ENCODE assay signal across 19 mouse cellular contexts in genomic region chr1:125694338-125694737, GRCm38 (mm10). TPM values are rescaled to one million over a fixed set of nuclear protein-coding genes. Genes with fewer than 3 reads are reported as not detected.
A peak's percentile ranks its signal among the peaks of the same experiment; 100 is the strongest.
DNase-seq lines count a peak whose midpoint lies in the region; ATAC-seq and TF ChIP-seq lines count a peak whose summit lies in the region.
"Had no signal": no experiment of that assay in that cellular context is flagged by ENCODE, and none has a peak within 500 bp of the region (broad histone marks: within the 10 kb centered on the region; RNA-seq: fewer than 3 reads in every experiment).

No protein-coding gene starts in this region.

- H3K36me3 ChIP-seq in kidney, adult 2 months (ENCODE audit: control insufficient read depth, insufficient read depth, low read length) = no peaks in the 10 kb centered on the region
- H3K36me3 ChIP-seq in kidney, embryonic 15.5 days = no peaks in the 10 kb centered on the region
- H3K36me3 ChIP-seq in liver, embryonic 15.5 days (replicated peaks) = no peaks in the 10 kb centered on the region
- no peaks in the 10 kb centered on the region for H3K36me3 ChIP-seq in forebrain, embryonic 11.5 days (ENCODE audit: control insufficient read depth, insufficient read depth, low read length)
- no peaks in the 10 kb centered on the region for H3K36me3 ChIP-seq in hindbrain, embryonic 12.5 days
- H3K36me3 ChIP-seq: heart, embryonic 12.5 days; hindbrain, embryonic 13.5 days; limb, embryonic 13.5 days; midbrain, embryonic 12.5 days had no signal

- no peak for TF ChIP-seq POLR2A in kidney, adult 2 months (IDR thresholded peaks at IDR 0.05; ENCODE audit: low read depth, low read length)

- no peak overlapping the region for H3K27ac ChIP-seq in kidney, adult 2 months (ENCODE audit: insufficient read depth, low read depth, low read length)
- H3K27ac ChIP-seq in kidney, embryonic 15.5 days = peak overlapping the region; percentile 51; the same call in 1 of the 2 replicates
- peak overlapping the region; percentile 55; the same call in 1 of the 2 replicates for H3K27ac ChIP-seq in liver, embryonic 15.5 days (replicated peaks)
- H3K27ac ChIP-seq in forebrain, embryonic 11.5 days (ENCODE audit: low read depth, low read length) = no peak overlapping the region
- H3K27ac ChIP-seq in hindbrain, embryonic 12.5 days = no peak overlapping the region
- H3K27ac ChIP-seq: hindbrain, embryonic 13.5 days; limb, embryonic 13.5 days; midbrain, embryonic 12.5 days had no signal

- H3K9me3 ChIP-seq in kidney, embryonic 15.5 days (replicated peaks) = no peaks in the 10 kb centered on the region
- no peaks in the 10 kb centered on the region for H3K9me3 ChIP-seq in liver, embryonic 15.5 days (replicated peaks)
- no peaks in the 10 kb centered on the region for H3K9me3 ChIP-seq in forebrain, embryonic 11.5 days (ENCODE audit: control insufficient read depth, low read length)
- no peaks in the 10 kb centered on the region for H3K9me3 ChIP-seq in hindbrain, embryonic 12.5 days (replicated peaks)
- H3K9me3 ChIP-seq: heart, embryonic 12.5 days; hindbrain, embryonic 13.5 days; limb, embryonic 13.5 days; midbrain, embryonic 12.5 days had no signal

- DNase-seq in kidney, adult 2 months = peak; percentile 27
- no peak for DNase-seq in kidney, postnatal 10 days
- DNase-seq in forebrain, embryonic 11.5 days (ENCODE audit: low spot score) = no peak
- DNase-seq in heart, adult 9 months (ENCODE audit: low spot score in 2 of 2) = no peak
- DNase-seq in cerebellum, postnatal 14 days = no peak
- DNase-seq: adrenal gland, postnatal 36 days; B cell, adult 2 months; cerebellum, postnatal 25 days; gastrocnemius, postnatal 36 days; right cerebral cortex, postnatal 4 days had no signal

- no peak overlapping the region for H3K9ac ChIP-seq in kidney, embryonic 15.5 days
- no peak overlapping the region for H3K9ac ChIP-seq in liver, embryonic 15.5 days
- no peak overlapping the region for H3K9ac ChIP-seq in forebrain, embryonic 11.5 days (ENCODE audit: low read length)
- H3K9ac ChIP-seq in hindbrain, embryonic 12.5 days = no peak overlapping the region
- H3K9ac ChIP-seq: heart, embryonic 12.5 days; hindbrain, embryonic 13.5 days; limb, embryonic 13.5 days; midbrain, embryonic 12.5 days had no signal

- WGBS in kidney, adult 2 months = 59% methylated on average over 5 of the region's 5 CpGs
- 71% methylated on average over 5 of the region's 5 CpGs for WGBS in kidney, embryonic 15.5 days
- 33% methylated on average over 5 of the region's 5 CpGs for WGBS in liver, embryonic 15.5 days (ENCODE audit: insufficient replicate concordance)
- WGBS in forebrain, embryonic 11.5 days = 82% methylated on average over 5 of the region's 5 CpGs
- 82% methylated on average over 5 of the region's 5 CpGs for WGBS in hindbrain, embryonic 12.5 days

- ATAC-seq in kidney, embryonic 15.5 days (replicated peaks; ENCODE audit: low FRiP score) = peak; percentile 60; the same call in 1 of the 2 replicates
- peak; percentile 84 for ATAC-seq in liver, embryonic 15.5 days (ENCODE audit: insufficient read depth)
- ATAC-seq in forebrain, embryonic 11.5 days (replicated peaks; ENCODE audit: low FRiP score) = no peak
- no peak for ATAC-seq in hindbrain, embryonic 12.5 days (ENCODE audit: low FRiP score)

- no peaks in the 10 kb centered on the region for H3K27me3 ChIP-seq in kidney, adult 2 months (replicated peaks; ENCODE audit: control insufficient read depth, insufficient read depth, low read length)
- H3K27me3 ChIP-seq in kidney, embryonic 15.5 days = no peaks in the 10 kb centered on the region
- no peaks in the 10 kb centered on the region for H3K27me3 ChIP-seq in liver, embryonic 15.5 days
- H3K27me3 ChIP-seq in forebrain, embryonic 11.5 days (ENCODE audit: control insufficient read depth, insufficient read depth, low read length) = no peaks in the 10 kb centered on the region
- H3K27me3 ChIP-seq in hindbrain, embryonic 12.5 days = no peaks in the 10 kb centered on the region
- H3K27me3 ChIP-seq: heart, embryonic 12.5 days; hindbrain, embryonic 13.5 days; limb, embryonic 13.5 days; midbrain, embryonic 12.5 days had no signal

- no peak overlapping the region for H3K4me3 ChIP-seq in kidney, adult 2 months (ENCODE audit: insufficient read depth, low read depth, low read length)
- H3K4me3 ChIP-seq in kidney, embryonic 15.5 days (replicated peaks) = no peak overlapping the region
- no peak overlapping the region for H3K4me3 ChIP-seq in liver, embryonic 15.5 days (replicated peaks)
- H3K4me3 ChIP-seq in forebrain, embryonic 11.5 days (ENCODE audit: low read depth, low read length) = no peak overlapping the region
- no peak overlapping the region for H3K4me3 ChIP-seq in hindbrain, embryonic 12.5 days
- H3K4me3 ChIP-seq: heart, embryonic 12.5 days; hindbrain, embryonic 13.5 days; limb, embryonic 13.5 days; midbrain, embryonic 12.5 days had no signal

- H3K4me2 ChIP-seq in kidney, embryonic 15.5 days = 0 out of 2 replicates have a peak overlapping the region, but pooled peaks have one; percentile 19
- H3K4me2 ChIP-seq in liver, embryonic 15.5 days = peak overlapping the region; percentile 23; the same call in 1 of the 2 replicates
- no peak overlapping the region for H3K4me2 ChIP-seq in forebrain, embryonic 11.5 days (ENCODE audit: low read depth, low read length, severe bottlenecking)
- no peak overlapping the region for H3K4me2 ChIP-seq in hindbrain, embryonic 12.5 days (replicated peaks)
- H3K4me2 ChIP-seq: heart, embryonic 12.5 days; hindbrain, embryonic 13.5 days; limb, embryonic 13.5 days; midbrain, embryonic 12.5 days had no signal

- no peaks in the 10 kb centered on the region for H3K4me1 ChIP-seq in kidney, adult 2 months (ENCODE audit: control insufficient read depth, insufficient read depth, low read length)
- H3K4me1 ChIP-seq in kidney, embryonic 15.5 days = no peaks in the 10 kb centered on the region
- no peaks in the 10 kb centered on the region for H3K4me1 ChIP-seq in liver, embryonic 15.5 days (replicated peaks)
- no peaks in the 10 kb centered on the region for H3K4me1 ChIP-seq in forebrain, embryonic 11.5 days (replicated peaks; ENCODE audit: control insufficient read depth, insufficient read depth, low read length)
- H3K4me1 ChIP-seq in hindbrain, embryonic 12.5 days = no peaks in the 10 kb centered on the region
- H3K4me1 ChIP-seq: heart, embryonic 12.5 days; hindbrain, embryonic 13.5 days; limb, embryonic 13.5 days; midbrain, embryonic 12.5 days had no signal

- TF ChIP-seq CTCF in kidney, adult 2 months (conservative IDR thresholded peaks at IDR 0.05; ENCODE audit: insufficient read depth, insufficient read length, low read depth, low read length) = no peak

RNA-seq across cellular contexts. Expression of gene Gpr39, which starts 17.5 kb away (rescaled TPM):
- polyA plus RNA-seq in kidney, adult 2 months (2012; rRNA removed) = 3.2 and 4.0 TPM in 2 replicates
- polyA plus RNA-seq in kidney, embryonic 15.5 days (2015; fragmentation: Nextera tagmentation; extraction: Ambion mirVana) = 3.6 TPM in 2 replicates
- 3.2 and 3.5 TPM in 2 replicates for polyA plus RNA-seq in liver, embryonic 15.5 days (2015; fragmentation: Nextera tagmentation; extraction: Ambion mirVana)
- polyA plus RNA-seq in forebrain, embryonic 11.5 days (2014; fragmentation: Nextera tagmentation; extraction: Ambion mirVana) = not detected in 2 replicates
- polyA plus RNA-seq in hindbrain, embryonic 12.5 days (2016; fragmentation: Nextera tagmentation; extraction: Ambion mirVana) = 0.09 TPM in 1 of 2 replicates, not detected in the other
- polyA plus RNA-seq: embryonic facial prominence, embryonic 11.5 days; limb, embryonic 13.5 days; midbrain, embryonic 12.5 days; neural tube, embryonic 11.5 days had no signal

Comparison
In these comparisons a context has a peak if more than half of its experiments do, and no peak if none do; other contexts are left out.
1. H3K27ac ChIP-seq: peak in kidney, embryonic 15.5 days (single experiment) and liver, embryonic 15.5 days (single experiment); none in kidney, adult 2 months (single experiment), forebrain, embryonic 11.5 days (single experiment) and hindbrain, embryonic 12.5 days (single experiment).
2. ATAC-seq: peak in kidney, embryonic 15.5 days (single experiment) and liver, embryonic 15.5 days (single experiment); none in forebrain, embryonic 11.5 days (single experiment) and hindbrain, embryonic 12.5 days (single experiment).
3. H3K4me2 ChIP-seq: peak in kidney, embryonic 15.5 days (single experiment) and liver, embryonic 15.5 days (single experiment); none in forebrain, embryonic 11.5 days (single experiment) and hindbrain, embryonic 12.5 days (single experiment).